Mouse (Mus musculus): Measurements from ENCODE around the gene Thyn1. TPM values are rescaled to one million over a fixed set of nuclear protein-coding genes. Genes with fewer than 3 reads are reported as not detected.

Thyn1 gene
- 10 to 100 TPM; 24.9 to 28.9 TPM for total RNA-seq (2021)

DNA sequence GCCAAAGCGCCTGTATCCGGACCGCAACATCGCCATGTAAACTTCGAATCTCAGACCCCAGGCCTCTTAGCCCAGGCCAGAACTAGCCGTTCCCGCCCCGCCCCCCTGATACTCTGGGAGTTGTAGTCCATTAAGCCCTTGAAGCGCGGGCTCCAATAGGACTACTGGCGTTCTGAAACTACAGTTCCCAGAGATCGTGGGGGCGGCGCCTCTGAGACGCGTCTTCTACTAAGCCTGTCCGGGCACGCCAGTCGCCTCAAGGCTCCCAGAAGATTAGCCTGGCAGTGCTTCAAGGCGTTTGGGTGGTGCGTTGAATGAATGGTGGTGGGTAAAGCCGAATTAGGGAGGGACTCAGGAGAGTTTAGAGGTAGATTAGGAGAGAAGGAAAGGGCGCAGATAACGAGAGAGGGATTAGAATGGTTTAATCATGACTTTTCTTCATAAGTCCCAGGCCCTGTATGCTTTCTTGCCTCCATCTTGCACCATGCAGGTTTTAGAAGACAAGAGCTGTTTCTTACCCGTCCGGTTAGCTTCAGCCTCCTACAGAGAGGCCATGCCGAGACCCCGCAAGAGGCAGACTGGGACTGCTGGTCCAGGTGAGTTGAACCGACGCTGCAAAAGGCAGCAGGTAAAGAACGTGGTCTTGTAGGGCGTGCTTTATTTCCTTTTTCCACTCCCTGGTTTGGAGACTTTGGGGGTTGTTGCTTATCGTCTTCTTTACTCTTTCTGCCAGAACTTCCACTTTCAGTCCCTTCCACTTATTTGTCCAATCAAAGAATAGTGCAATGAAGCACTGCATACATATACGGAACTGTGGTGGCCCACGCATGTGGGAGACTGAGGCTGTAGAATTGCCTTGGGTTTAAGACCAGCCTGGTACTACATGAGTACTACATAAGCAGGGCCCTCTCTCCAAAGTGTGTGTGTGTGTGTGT, at the start of gene Thyn1, which contains the start of gene Acad8:
Gene Thyn1 (plus strand): TSS at position 250 of the 935 bp plus-strand sequence.
Gene Acad8 (minus strand): TSS at position 106 of the 935 bp plus-strand sequence.
- DNase-seq (ENCODE audit: low spot score) = peak; percentile 92
- intact Hi-C loops (cut with DNase I) = loop anchor here (2.0 kb wide), 1 partner anchor 29 kb away; no protein-coding TSS in a partner anchor

DNA sequence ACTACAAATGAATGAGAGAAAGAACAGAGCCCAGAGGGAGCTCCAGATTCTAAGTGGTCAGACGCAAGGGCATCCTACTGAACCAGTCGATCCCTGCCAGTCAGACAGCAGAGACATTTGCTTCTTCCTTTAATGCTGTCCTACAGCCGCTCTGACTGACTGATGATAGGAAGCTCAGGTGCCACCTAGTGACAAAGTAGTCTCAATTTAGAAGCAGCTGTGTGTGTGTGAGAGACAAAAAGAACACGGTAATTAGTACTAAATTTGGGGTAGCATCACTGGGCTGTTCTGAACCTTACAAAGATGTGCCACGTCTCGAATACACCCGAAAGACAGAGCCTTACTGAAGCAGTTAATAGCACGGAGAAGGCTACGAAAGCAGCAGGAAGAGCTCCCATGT, 21.8 kb upstream of the Thyn1 start:
- no peak for DNase-seq (ENCODE audit: low spot score)

DNA sequence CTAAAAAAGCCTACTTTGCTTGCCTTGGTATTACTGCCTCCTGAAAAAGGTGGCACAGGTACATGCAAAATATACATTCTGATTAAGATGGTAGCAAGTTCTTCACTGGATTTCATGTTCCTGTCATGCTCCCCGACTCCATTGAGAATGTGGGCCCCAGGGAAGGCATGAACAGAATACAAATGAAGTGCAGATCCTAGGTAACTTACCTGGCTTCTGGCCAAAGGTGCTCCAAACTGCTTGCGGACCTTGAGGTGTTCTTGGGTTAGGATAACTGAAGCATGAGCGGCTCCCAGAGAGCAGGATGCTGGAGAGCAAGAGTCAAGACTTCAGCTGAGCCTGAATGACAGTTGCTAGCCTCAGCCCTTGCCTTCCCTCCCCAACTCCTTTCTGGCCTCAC, 20.7 kb upstream of the Thyn1 start:
- DNase-seq (ENCODE audit: low spot score) = no peak
- intact Hi-C loops (cut with DNase I) = no loop called here

More for the DNA sequence above, 21.8 kb upstream of the Thyn1 start:
- intact Hi-C loops (cut with DNase I) = no loop called here

DNA sequence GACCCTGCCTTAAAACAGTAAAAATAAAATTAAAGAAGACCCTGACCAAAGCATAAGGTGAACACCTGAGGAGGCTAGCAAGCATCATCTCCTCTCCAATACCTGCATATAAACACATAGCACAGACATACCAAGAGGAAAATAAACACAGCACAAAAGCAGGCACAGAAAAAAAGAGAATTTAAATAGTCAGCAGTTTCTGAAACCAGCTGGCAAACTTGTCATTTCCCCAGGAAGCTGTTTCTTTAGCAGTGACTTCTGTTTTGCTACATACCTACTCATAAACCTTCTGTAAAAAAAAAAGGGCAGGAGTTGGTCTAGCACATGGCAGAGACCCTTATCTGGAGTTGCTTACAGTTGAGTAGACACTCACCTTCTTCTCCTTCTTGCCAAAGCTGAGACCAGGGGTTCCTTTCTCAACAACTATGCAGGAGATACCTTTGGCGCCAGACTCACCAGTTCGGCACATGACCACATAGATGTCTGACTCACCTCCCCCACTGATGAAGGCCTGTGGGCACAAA, 14.4 kb upstream of the Thyn1 start:
- no peak for DNase-seq (ENCODE audit: low spot score)
- intact Hi-C loops (cut with DNase I) = no loop called here

DNA sequence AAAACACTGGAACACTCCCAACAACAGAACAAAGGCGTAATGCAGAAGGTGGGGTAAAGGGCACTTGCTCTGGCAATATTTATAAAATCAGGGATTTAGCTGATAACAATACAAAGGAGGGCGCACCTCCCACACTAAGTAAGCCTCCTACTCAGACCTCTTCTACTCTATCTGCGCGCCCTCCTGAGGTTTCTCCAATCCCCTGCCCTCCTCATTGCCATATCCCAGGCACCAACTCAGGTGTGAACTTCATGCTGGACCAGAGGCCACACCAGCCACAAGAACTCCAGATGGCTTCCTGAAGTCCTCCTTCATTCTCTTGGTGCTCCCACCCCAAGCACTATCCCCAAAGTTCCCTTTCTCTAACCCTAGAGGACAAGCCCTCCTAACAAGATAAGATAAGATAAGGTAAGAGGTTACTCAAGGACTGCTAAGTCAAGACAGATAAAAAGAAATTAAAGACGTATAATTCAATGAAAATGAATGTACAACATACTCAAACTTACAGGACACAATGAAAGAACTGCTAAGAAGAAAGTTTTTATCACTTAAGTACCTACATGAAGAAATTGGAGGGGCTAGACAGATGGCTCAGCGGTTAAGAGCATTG, 13.7 kb upstream of the Thyn1 start:
- intact Hi-C loops (cut with DNase I) = no loop called here

DNA sequence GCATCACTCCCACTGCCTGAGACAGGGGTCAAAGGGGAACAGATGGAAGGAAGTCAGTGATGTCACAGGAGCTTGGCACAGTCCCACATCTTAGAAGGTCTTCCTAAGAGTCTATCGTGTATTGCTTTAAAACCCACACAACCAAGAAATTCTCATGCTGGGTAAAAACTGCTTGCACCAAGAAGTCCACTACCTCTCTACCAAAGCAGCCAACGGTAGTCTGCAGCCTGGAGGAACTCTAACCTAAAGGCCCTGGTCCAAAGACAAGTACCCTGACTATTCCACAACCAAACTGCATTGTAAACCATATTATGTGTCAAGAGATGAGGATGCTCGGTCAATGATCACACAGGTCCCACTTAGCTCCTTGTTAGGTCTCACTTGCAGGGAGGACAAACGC, 9.3 kb upstream of the Thyn1 start:
- intact Hi-C loops (cut with DNase I) = no loop called here
- no peak for DNase-seq (ENCODE audit: low spot score)

More for the DNA sequence above, 13.7 kb upstream of the Thyn1 start:
- DNase-seq (ENCODE audit: low spot score) = no peak

DNA sequence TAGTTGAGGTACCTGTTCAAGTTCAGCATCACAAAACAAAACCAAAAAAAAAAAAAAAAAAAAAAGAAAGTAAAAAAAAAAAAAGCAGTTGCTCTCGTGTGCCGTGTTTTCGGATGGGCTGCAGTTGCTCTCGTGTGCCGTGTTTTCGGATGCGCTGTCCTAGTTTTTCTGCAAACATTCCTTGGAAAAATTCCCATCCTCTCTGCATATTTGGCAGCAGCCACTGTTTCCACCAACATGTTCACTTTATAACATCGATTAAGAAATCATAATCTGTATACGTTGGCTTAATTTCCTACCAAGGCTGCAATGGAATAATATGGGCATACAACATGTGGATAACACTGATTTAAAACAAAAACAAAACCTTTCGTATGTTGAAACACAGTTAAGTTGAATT, 6.4 kb upstream of the Thyn1 start:
- no peak for DNase-seq (ENCODE audit: low spot score)
- intact Hi-C loops (cut with DNase I) = no loop called here

DNA sequence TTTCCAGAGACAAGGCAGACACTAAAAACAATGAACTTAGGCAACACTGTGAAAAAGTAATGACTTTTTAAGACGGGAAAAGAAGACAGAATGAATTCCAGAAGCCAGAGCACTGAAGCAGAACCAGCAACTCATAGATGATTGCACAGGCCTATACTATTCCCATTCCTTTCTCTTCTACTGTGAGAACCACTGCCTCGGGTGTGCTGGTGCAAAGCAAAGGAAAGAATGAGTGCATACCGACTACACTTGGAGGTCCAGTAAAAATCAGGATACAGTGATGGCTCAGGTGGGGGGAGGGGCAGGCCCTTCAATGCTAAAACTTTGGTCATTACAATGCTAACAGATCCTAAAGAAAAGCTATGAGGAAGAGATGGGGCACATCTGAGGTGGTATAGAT, 5.6 kb upstream of the Thyn1 start:
- intact Hi-C loops (cut with DNase I) = no loop called here
- DNase-seq (ENCODE audit: low spot score) = no peak

DNA sequence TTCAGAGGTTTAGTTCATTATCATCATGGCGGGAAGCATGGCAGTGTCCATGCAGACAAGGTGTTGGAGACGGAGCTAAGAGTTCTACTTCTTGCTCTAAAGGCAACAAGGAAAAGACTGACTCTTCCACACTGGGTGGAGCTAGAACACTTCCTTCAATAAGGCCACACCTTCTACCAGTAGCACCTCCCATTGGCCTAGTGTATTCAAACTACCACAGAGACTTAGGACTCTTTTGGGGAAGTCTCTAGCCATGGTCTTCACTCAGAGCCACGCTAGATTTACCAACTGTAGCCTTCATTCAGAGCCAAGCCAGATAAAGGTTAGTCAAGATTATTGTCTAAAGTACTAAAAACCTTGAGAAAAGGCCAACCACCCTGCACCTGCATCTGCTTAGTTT, 2.4 kb upstream of the Thyn1 start:
- intact Hi-C loops (cut with DNase I) = no loop called here
- no peak for DNase-seq (ENCODE audit: low spot score)

DNA sequence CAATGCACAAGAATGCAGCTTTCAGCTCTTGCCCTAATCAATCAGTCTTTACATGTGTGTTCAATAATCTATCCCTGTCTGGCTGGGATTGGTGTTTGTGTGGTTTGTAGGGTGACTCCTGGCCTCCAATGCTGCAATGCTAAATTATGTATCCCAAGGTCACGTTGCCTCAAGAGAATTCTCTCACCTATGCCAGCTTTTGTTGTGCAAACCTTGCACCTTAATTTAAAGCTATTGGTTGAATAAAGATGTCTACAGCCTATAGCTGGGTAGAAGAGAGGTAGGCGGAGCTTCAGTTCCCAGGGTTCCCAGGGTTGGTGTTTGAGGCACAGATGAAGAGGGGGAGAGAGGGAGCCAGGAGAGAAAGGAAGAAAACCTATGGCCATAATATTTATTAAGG, 2.0 kb upstream of the Thyn1 start:
- DNase-seq (ENCODE audit: low spot score) = no peak
- intact Hi-C loops (cut with DNase I) = no loop called here

DNA sequence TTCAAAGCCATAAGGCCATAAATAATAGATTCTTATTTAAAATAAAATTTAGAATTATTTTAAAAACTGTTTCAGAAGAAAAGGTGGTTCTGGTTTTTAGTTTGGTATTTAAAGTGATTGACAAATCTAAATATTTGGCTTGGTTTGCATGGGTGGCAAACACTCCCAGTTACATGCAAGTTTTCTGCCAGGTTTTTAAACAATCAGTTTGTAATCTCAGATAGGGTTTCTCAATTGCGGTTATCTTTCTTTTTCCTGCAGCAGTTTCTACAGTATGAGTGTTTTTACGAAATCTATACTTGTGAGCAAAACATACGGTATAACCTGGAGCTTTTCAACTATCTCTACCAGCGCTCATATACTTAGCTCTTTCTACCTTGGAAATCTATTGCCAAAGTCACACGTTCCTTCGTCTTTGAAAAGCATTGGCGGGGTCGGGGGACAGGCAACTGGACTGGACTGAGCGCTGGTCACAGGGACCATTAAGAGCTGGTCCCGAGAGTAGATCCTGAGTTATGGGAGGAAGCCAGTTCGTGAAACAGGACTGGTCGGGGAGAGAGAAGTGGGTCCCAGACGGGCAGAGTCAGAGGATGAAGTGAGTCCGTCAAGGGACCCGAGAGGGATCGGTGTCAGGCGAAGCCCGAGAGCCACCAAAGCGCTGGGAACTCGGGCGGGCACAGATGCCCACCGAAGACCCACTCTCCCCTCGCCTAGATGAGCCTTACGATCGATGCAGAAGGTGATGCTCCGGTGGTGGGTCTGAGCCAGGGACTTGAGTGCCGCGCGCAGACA, 645 bp upstream of the Thyn1 start:
- intact Hi-C loops (cut with DNase I) = loop anchor here (2.0 kb wide), 1 partner anchor 30 kb away; no protein-coding TSS in a partner anchor
- no peak for DNase-seq (ENCODE audit: low spot score)

DNA sequence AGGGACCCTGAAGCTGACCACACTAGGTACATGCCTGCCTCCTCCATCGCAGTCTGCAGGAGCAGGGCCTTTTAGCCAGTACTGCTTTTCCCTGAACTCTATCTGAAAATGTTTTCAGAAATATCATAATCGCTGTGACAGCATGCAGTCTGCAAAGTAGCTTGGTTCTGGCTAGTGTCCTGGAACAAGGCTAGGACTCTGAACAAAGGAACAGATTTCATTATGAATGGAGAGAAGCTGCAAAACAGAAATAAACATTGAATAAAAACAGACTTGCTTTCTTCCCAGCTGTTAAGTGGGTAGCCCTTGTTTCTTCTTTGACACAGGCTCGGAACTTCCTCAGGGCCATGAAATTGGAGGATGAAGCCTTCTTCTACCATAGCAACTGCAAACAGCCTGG, 5.7 kb downstream of the Thyn1 start:
- DNase-seq (ENCODE audit: low spot score) = no peak
- intact Hi-C loops (cut with DNase I) = no loop called here

DNA sequence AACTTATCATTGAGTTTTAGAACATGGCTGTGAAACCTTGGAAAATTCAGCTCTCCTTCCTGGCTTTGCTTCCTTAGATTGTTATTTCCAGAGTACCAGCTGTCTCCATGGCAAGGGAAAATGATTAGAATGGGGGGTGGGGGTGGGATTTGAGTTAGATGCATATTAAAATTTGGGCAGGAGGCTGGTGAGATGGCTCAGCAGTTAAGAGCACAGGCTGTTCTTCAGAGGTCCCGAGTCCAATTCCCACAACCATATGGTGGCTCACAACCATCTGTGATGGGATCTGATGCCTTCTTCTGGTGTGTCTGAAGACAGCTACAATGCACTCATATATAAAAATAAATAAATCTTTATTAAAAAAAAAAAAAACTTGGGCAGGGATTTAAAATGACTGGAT, 6.4 kb downstream of the Thyn1 start:
- DNase-seq (ENCODE audit: low spot score) = no peak
- intact Hi-C loops (cut with DNase I) = no loop called here

DNA sequence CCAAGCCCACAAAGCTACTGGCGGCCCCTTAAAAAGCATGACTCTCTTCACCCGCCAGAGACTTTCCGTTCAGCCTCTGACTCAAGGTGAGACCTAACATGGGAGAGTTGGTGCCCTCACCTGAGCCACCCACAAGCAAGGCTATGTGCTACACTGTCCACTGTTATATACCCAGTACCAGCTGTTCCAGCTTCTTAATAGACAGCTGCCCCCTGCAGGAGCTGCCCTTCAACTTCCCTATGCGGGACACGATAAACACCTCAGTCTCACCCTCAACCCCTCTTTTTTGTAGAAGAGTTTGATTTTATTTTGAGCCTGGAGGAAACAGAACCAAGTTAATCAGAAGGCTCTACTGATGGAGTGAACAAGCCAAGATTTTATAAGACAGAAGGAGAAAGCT, 7.4 kb downstream of the Thyn1 start:
- intact Hi-C loops (cut with DNase I) = no loop called here
- no peak for DNase-seq (ENCODE audit: low spot score)

DNA sequence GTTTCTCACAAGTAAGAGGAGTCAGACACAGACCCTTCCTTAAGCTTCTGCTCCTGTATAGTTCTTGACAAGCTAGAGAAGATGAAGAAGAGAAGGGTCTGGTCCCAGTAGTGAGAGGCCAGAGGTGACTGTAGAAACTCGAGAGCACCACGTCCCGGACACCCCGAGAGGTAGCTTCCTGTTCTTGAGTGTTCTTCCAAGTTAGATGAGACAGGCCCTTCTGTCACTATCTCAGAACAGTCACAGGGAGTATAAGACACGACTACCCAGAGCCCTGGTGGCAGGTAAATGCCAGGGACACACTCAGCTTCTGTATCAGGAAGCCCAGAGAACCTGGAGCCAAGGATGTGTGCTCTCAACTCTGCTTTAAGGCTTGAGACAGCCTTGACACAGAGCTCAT, 9.7 kb downstream of the Thyn1 start:
- DNase-seq (ENCODE audit: low spot score) = no peak
- intact Hi-C loops (cut with DNase I) = no loop called here

DNA sequence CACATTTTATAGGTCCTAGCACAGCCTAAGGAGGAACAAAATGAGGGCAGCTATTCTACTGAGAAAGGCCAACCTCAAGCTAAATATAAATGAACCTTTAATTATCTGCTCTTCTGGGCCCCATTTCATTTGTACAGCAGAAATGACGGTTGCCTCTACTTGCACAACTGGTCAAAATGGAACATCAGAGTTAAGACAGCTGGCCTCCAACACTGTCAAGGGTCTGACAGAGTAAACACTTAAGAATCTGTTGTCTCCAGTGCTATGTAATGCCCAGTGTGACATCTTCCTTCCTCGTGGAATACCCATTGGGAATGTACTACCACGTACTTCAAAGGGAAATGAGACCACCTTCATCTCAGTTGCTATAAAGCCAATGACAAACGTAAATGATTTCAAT, 12.1 kb downstream of the Thyn1 start:
- no peak for DNase-seq (ENCODE audit: low spot score)
- intact Hi-C loops (cut with DNase I) = no loop called here

DNA sequence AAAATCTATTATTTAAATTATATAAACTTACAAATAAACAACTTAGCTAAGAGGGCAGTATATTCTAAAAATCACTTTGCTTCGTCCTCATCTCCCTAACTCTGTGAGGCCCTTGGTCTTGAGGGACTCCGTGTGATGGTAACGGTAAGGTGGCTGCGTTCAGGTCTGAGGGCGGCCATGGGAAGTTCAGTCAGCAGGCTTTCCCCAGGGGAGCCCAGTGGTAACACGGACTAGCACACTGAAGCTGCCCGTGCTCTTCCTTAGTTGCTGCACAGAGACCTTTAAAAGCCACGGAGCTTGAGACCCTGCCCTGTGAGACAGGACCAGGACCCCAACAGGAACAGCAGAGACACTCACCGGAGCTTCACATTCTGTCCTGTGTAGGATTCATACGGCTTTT, 19.5 kb downstream of the Thyn1 start:
- DNase-seq (ENCODE audit: low spot score) = no peak
- intact Hi-C loops (cut with DNase I) = no loop called here

DNA sequence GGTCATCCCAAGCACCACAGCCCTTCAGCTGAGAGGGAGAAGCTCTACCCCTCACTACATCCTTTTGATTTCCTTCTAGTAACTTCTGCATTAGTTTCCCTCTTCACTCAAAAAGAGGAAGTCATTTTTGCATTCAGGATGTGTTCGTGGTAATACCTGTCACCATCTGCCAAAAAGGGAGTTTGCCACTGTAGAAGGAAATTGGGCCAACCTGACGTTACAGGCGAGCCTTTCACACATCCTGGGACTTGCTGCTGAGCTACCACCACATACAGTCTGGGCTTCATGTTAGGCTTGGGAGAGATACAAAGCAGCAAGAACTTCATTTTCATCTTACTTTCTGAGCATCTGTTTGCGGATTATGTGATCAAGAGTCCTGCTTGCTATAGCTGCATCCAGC, 24.2 kb downstream of the Thyn1 start:
- no peak for DNase-seq (ENCODE audit: low spot score)
- intact Hi-C loops (cut with DNase I) = no loop called here

DNA sequence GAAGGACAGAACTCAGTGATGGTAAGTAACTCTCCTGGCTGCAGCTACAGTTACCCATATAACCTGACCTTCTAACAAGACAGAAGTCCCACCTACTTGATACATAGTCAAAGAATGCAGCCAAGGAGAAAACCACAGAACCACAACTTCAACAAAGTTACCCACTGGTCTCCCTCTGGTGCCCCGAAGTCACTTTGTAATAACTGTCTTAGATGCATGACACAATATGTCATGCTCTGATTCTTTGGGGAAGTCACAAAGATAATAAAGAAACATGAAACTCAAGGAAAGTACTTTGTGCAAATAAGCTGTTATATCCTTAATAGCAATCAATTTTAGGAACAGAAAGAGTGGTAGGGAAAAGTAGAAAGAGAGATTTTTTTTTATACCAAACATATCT, 27.2 kb downstream of the Thyn1 start:
- intact Hi-C loops (cut with DNase I) = no loop called here
- no peak for DNase-seq (ENCODE audit: low spot score)

All from heart, postnatal 25 days (tissue).